Mouse (Mus musculus) liver, postnatal 0 days (tissue): ENCODE data around the gene Awat2.

Experiments used
- CTCF ChIP-seq: sonication (generic); IDR thresholded peaks from 2 replicates; pipeline ENCODE4 v1.5.1; 2016; ENCODE audit warnings: antibody characterized with exemption, low read depth
- EP300 ChIP-seq: IDR thresholded peaks from 2 replicates; pipeline ENCODE4 v1.6.1; 2016; ENCODE audit warnings: antibody characterized with exemption, low read depth, mild to moderate bottlenecking

DNA sequence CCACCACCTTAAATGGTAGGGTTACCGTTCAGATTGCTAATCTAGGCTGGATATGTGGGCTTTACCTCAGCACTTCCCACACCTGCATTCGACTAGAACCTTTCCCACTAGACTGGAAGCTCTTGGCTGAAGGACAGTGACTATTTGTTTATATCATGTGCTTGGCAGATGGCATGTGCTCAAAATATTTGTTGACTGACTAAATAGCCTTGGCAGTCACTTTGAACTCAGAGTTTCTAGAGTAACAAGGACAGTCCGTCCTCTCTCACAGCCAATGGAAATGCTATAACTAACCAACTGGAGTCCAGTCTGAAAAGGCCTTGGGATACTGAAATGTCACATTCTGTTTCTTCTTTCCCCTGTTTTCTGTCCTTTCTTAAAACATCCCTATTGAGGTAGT is 29.0 kb upstream of the Awat2 start:
- TF ChIP-seq CTCF (no peak), EP300 (no peak)
